Mouse (Mus musculus) 3T3-L1 (cell line): ENCODE results near the gene Nelfb.
"Not testable (repeated sequence)": the region's sequence is repeated elsewhere in the genome, so short reads cannot be mapped to it uniquely, and the experiment has no call there.

Source experiments
- DNase-seq: peaks from one replicate; pipeline ENCODE4 v3.0.0-alpha.2; 2015; ENCODE audit warnings: low read depth, low spot score

Gene Nelfb

GRCm38 (mm10) chr2:25211121-25211670 lies at the start of gene Nelfb:
TSS of gene Nelfb (minus strand) at chr2:25211489.
- DNase-seq, result peak; percentile 95

- no peak for DNase-seq
Observed at GRCm38 (mm10) chr2:25258887-25259286, 47.6 kb upstream of the Nelfb start.

GRCm38 (mm10) chr2:25257250-25257649 lies 46.0 kb upstream of the Nelfb start:
- not testable (repeated sequence) for DNase-seq

- DNase-seq, result peak; percentile 75
Observed at GRCm38 (mm10) chr2:25256443-25257109, 45.3 kb upstream of the Nelfb start.

- DNase-seq, result peak; percentile 90
Observed at GRCm38 (mm10) chr2:25255284-25255779, 44.0 kb upstream of the Nelfb start, which contains the start of gene Tmem203. TSS of gene Tmem203 (plus strand) at chr2:25255439.

GRCm38 (mm10) chr2:25252331-25252730 lies 41.0 kb upstream of the Nelfb start:
- DNase-seq, result peak; percentile 40

GRCm38 (mm10) chr2:25246183-25247072 lies 35.1 kb upstream of the Nelfb start, which contains the start of gene AL732309.1:
TSS of gene AL732309.1 (minus strand) at chr2:25246863.
- no peak for DNase-seq

- DNase-seq, result no peak
Observed at GRCm38 (mm10) chr2:25244144-25244543, 32.9 kb upstream of the Nelfb start.

- DNase-seq, result no peak
Observed at GRCm38 (mm10) chr2:25243342-25243741, 32.1 kb upstream of the Nelfb start.

GRCm38 (mm10) chr2:25242101-25242506 lies 30.8 kb upstream of the Nelfb start, which contains the start of the genes Rnf208 and Cysrt1:
TSS of gene Rnf208 (plus strand) at chr2:25242255.
TSS of gene Cysrt1 (minus strand) at chr2:25242452.
- DNase-seq, result no peak

GRCm38 (mm10) chr2:25241438-25241775 lies 30.1 kb upstream of the Nelfb start:
- no peak for DNase-seq

GRCm38 (mm10) chr2:25240723-25241437 lies 29.6 kb upstream of the Nelfb start:
- DNase-seq, result no peak

- no peak for DNase-seq
Observed at GRCm38 (mm10) chr2:25240310-25240709, 29.0 kb upstream of the Nelfb start.

GRCm38 (mm10) chr2:25239766-25240165 lies 28.5 kb upstream of the Nelfb start:
- no peak for DNase-seq

GRCm38 (mm10) chr2:25238106-25238505 lies 26.8 kb upstream of the Nelfb start:
- peak; percentile 38 for DNase-seq

GRCm38 (mm10) chr2:25237522-25237921 lies 26.2 kb upstream of the Nelfb start:
- no peak for DNase-seq

GRCm38 (mm10) chr2:25236614-25237013 lies 25.3 kb upstream of the Nelfb start, which contains the start of gene Rnf224:
TSS of gene Rnf224 (minus strand) at chr2:25236787.
- no peak for DNase-seq

- no peak for DNase-seq
Observed at GRCm38 (mm10) chr2:25234551-25235220, 23.4 kb upstream of the Nelfb start.

GRCm38 (mm10) chr2:25234050-25234449 lies 22.8 kb upstream of the Nelfb start, which contains the start of gene Slc34a3:
TSS of gene Slc34a3 (minus strand) at chr2:25234364.
- no peak for DNase-seq

- no peak for DNase-seq
Observed at GRCm38 (mm10) chr2:25233421-25233820, 22.1 kb upstream of the Nelfb start.

- no peak for DNase-seq
Observed at GRCm38 (mm10) chr2:25231038-25231437, 19.7 kb upstream of the Nelfb start.
